28 mouse cellular contexts compared by ENCODE assay signal in genomic region chr9:71640361-71640927, GRCm38 (mm10). TPM values are rescaled to one million over a fixed set of nuclear protein-coding genes. Genes with fewer than 3 reads are reported as not detected.
DNase-seq lines count a peak whose midpoint lies in the region; ATAC-seq and TF ChIP-seq lines count a peak whose summit lies in the region.
"Had no signal": no experiment of that assay in that cellular context is flagged by ENCODE, and none has a peak within 500 bp of the region (broad histone marks: within the 10 kb centered on the region; RNA-seq: fewer than 3 reads in every experiment).

No protein-coding gene starts in this region.

- no peak for DNase-seq in heart, postnatal 36 days
- peak; percentile 73 for DNase-seq in kidney, adult 2 months
- DNase-seq in Patski (ENCODE audit: low read depth, low spot score), result peak; percentile 93
- DNase-seq in kidney, postnatal 0 days (ENCODE audit: low spot score), result no peak
- no peak for DNase-seq in lung, adult 2 months
- DNase-seq: adrenal gland, adult 2 months; cerebellum, adult 2 months; cerebellum, postnatal 14 days; gastrocnemius, postnatal 25 days; heart, adult 2 months; heart, postnatal 4 days; layer of hippocampus, postnatal 36 days; left cerebral cortex, postnatal 4 days; liver, embryonic 13.5 days; lung, adult 18-20 months; lung, postnatal 10 days had no signal

- H3K4me3 ChIP-seq in heart, embryonic 12.5 days, result no peak overlapping the region
- H3K4me3 ChIP-seq in kidney, adult 2 months (ENCODE audit: insufficient read depth, low read depth, low read length), result no peak overlapping the region
- no peak overlapping the region for H3K4me3 ChIP-seq in kidney, embryonic 14.5 days (ENCODE audit: low read length)
- H3K4me3 ChIP-seq in kidney, postnatal 0 days (replicated peaks; ENCODE audit: low read depth, low read length), result no peak overlapping the region
- H3K4me3 ChIP-seq in lung, adult 2 months (replicated peaks; ENCODE audit: extremely low read depth, low read depth, low read length), result no peak overlapping the region
- H3K4me3 ChIP-seq: embryonic facial prominence, embryonic 10.5 days; embryonic facial prominence, embryonic 15.5 days; heart, adult 2 months; hindbrain, embryonic 13.5 days; liver, embryonic 13.5 days; midbrain, embryonic 13.5 days; neural tube, embryonic 13.5 days had no signal

- peak overlapping the region; percentile 22; the same call in 1 of the 2 replicates for H3K27ac ChIP-seq in heart, embryonic 12.5 days (ENCODE audit: poor library complexity, severe bottlenecking)
- peak overlapping the region; percentile 86 for H3K27ac ChIP-seq in kidney, adult 2 months (ENCODE audit: insufficient read depth, low read depth, low read length)
- no peak overlapping the region for H3K27ac ChIP-seq in kidney, embryonic 14.5 days (ENCODE audit: low read depth, low read length)
- peak overlapping the region; percentile 76 for H3K27ac ChIP-seq in kidney, postnatal 0 days
- H3K27ac ChIP-seq: embryonic facial prominence, embryonic 10.5 days; embryonic facial prominence, embryonic 15.5 days; heart, adult 2 months; hindbrain, embryonic 13.5 days; liver, embryonic 13.5 days; macrophage; midbrain, embryonic 13.5 days; neural tube, embryonic 13.5 days had no signal

- no peak overlapping the region for H3K9ac ChIP-seq in heart, embryonic 12.5 days
- H3K9ac ChIP-seq in kidney, embryonic 14.5 days (ENCODE audit: low read depth, low read length), result no peak overlapping the region
- no peak overlapping the region for H3K9ac ChIP-seq in kidney, postnatal 0 days (ENCODE audit: low read depth, low read length)
- H3K9ac ChIP-seq: embryonic facial prominence, embryonic 15.5 days; hindbrain, embryonic 13.5 days; liver, embryonic 13.5 days; midbrain, embryonic 13.5 days; neural tube, embryonic 13.5 days had no signal

- no peaks in the 10 kb centered on the region; the same call in 1 of the 2 replicates for H3K9me3 ChIP-seq in heart, embryonic 12.5 days (replicated peaks)
- peaks cover 3% of the 10 kb centered on the region; the same call in 1 of the 2 replicates for H3K9me3 ChIP-seq in kidney, embryonic 14.5 days (ENCODE audit: control insufficient read depth, low read length)
- H3K9me3 ChIP-seq in kidney, postnatal 0 days (replicated peaks; ENCODE audit: low read length), result no peaks in the 10 kb centered on the region
- H3K9me3 ChIP-seq: embryonic facial prominence, embryonic 10.5 days; hindbrain, embryonic 13.5 days; liver, embryonic 13.5 days; midbrain, embryonic 13.5 days; neural tube, embryonic 13.5 days had no signal

- no peaks in the 10 kb centered on the region for H3K27me3 ChIP-seq in heart, embryonic 12.5 days (replicated peaks)
- H3K27me3 ChIP-seq in kidney, adult 2 months (replicated peaks; ENCODE audit: control insufficient read depth, insufficient read depth, low read length), result no peaks in the 10 kb centered on the region
- H3K27me3 ChIP-seq in kidney, embryonic 14.5 days (ENCODE audit: control insufficient read depth, insufficient read depth, low read length), result no peaks in the 10 kb centered on the region
- H3K27me3 ChIP-seq in Patski, result no peaks in the 10 kb centered on the region
- H3K27me3 ChIP-seq in kidney, postnatal 0 days (ENCODE audit: insufficient read depth, low read length), result no peaks in the 10 kb centered on the region
- H3K27me3 ChIP-seq: embryonic facial prominence, embryonic 15.5 days; hindbrain, embryonic 13.5 days; liver, embryonic 13.5 days; midbrain, embryonic 13.5 days; neural tube, embryonic 13.5 days had no signal

- in situ Hi-C loops in Patski (cut with MboI; ENCODE audit: low pct_unique_long_range_greater_than_20kb), result loop anchor here (5.0 to 10.0 kb wide), 3 partner anchors 167 to 774 kb away; no protein-coding TSS in a partner anchor

- no peak for TF ChIP-seq CTCF in kidney, adult 2 months (conservative IDR thresholded peaks at IDR 0.05; ENCODE audit: insufficient read depth, insufficient read length, low read depth, low read length)
- no peak for TF ChIP-seq CTCF in Patski (IDR thresholded peaks at IDR 0.05)
- no peak for TF ChIP-seq CTCF in kidney, postnatal 0 days (IDR thresholded peaks at IDR 0.05; ENCODE audit: low read depth)
- TF ChIP-seq CTCF in lung, adult 2 months (IDR thresholded peaks at IDR 0.05; ENCODE audit: insufficient read depth, low read length), result no peak

- peaks cover 22% of the 10 kb centered on the region for H3K4me1 ChIP-seq in heart, embryonic 12.5 days (replicated peaks)
- H3K4me1 ChIP-seq in kidney, adult 2 months (ENCODE audit: control insufficient read depth, insufficient read depth, low read length), result peaks cover 34% of the 10 kb centered on the region
- H3K4me1 ChIP-seq in kidney, embryonic 14.5 days (ENCODE audit: control insufficient read depth, insufficient read depth, low read length), result no peaks in the 10 kb centered on the region
- H3K4me1 ChIP-seq in kidney, postnatal 0 days (replicated peaks; ENCODE audit: insufficient read depth, low read length), result no peaks in the 10 kb centered on the region
- H3K4me1 ChIP-seq in lung, adult 2 months (ENCODE audit: control insufficient read depth, insufficient read depth, low read length), result no peaks in the 10 kb centered on the region
- H3K4me1 ChIP-seq: embryonic facial prominence, embryonic 15.5 days; liver, embryonic 13.5 days had no signal

- ATAC-seq in heart, embryonic 12.5 days (ENCODE audit: insufficient number of reproducible peaks, low FRiP score), result no peak
- no peak for ATAC-seq in kidney, embryonic 14.5 days (ENCODE audit: low FRiP score, low TSS enrichment)
- ATAC-seq in Patski, result peak; percentile 81
- no peak for ATAC-seq in kidney, postnatal 0 days (replicated peaks; ENCODE audit: low FRiP score, low read depth)
- ATAC-seq: forebrain, embryonic 14.5 days; intestine, embryonic 16.5 days; midbrain, embryonic 13.5 days had no signal

- CTCF ChIA-PET in Patski (lab: Charles Lee), result interaction anchor here (1.3 to 3.5 kb wide), 3 partner anchors 10 to 165 kb away, joined by 3 to 18 read pairs (median 7); no protein-coding TSS in a partner anchor

- intact Hi-C loops in heart, postnatal 36 days (cut with DNase I), result loop anchor here (10.0 kb wide), 1 partner anchor 554 kb away; no protein-coding TSS in a partner anchor

- 73% methylated on average over 4 of the region's 4 CpGs for whole genome bisulfite sequencing in heart, embryonic 12.5 days
- 54% methylated on average over 4 of the region's 4 CpGs for WGBS in kidney, adult 2 months
- WGBS in kidney, embryonic 14.5 days, result 74% methylated on average over 4 of the region's 4 CpGs
- WGBS in kidney, postnatal 0 days, result 56% methylated on average over 4 of the region's 4 CpGs
- WGBS in lung, adult 2 months, result 85% methylated on average over 4 of the region's 4 CpGs

- peaks cover 82% of the 10 kb centered on the region for H3K36me3 ChIP-seq in heart, embryonic 12.5 days
- H3K36me3 ChIP-seq in kidney, adult 2 months (ENCODE audit: control insufficient read depth, insufficient read depth, low read length), result peaks cover 12% of the 10 kb centered on the region
- peaks cover 8% of the 10 kb centered on the region; the same call in 1 of the 2 replicates for H3K36me3 ChIP-seq in kidney, embryonic 14.5 days (ENCODE audit: control insufficient read depth, insufficient read depth, low read length)
- no peaks in the 10 kb centered on the region; the same call in 1 of the 2 replicates for H3K36me3 ChIP-seq in kidney, postnatal 0 days (ENCODE audit: insufficient read depth, low read length)
- H3K36me3 ChIP-seq: hindbrain, embryonic 13.5 days; midbrain, embryonic 13.5 days; neural tube, embryonic 13.5 days had no signal

- POLR2A ChIA-PET in Patski (lab: Charles Lee), result interaction anchor here (1.1 kb wide), 1 partner anchor 15 kb away, joined by 4 read pairs; no protein-coding TSS in a partner anchor

- TF ChIP-seq POLR2A in kidney, adult 2 months (IDR thresholded peaks at IDR 0.05; ENCODE audit: low read depth, low read length), result no peak
- TF ChIP-seq POLR2A in lung, adult 2 months (IDR thresholded peaks at IDR 0.05; ENCODE audit: borderline replicate concordance, extremely low read depth, low read depth, low read length), result no peak

- no peak overlapping the region for H3K4me2 ChIP-seq in heart, embryonic 12.5 days
- H3K4me2 ChIP-seq in kidney, embryonic 14.5 days (replicated peaks; ENCODE audit: low read depth, low read length), result no peak overlapping the region
- H3K4me2 ChIP-seq in kidney, postnatal 0 days (ENCODE audit: low read length), result no peak overlapping the region
- H3K4me2 ChIP-seq: embryonic facial prominence, embryonic 15.5 days; hindbrain, embryonic 13.5 days; liver, embryonic 13.5 days; midbrain, embryonic 13.5 days; neural tube, embryonic 13.5 days had no signal

RNA-seq across cellular contexts. Expression of gene Myzap, which starts 48.3 kb away (rescaled TPM):
- polyA plus RNA-seq in heart, embryonic 12.5 days (2016; fragmentation: Nextera tagmentation; extraction: Ambion mirVana), result 64.7 and 65.3 TPM in 2 replicates
- 100 to 1,000 TPM; 401 to 451 TPM for total RNA-seq in heart, postnatal 36 days (2021)
- polyA plus RNA-seq in kidney, adult 2 months (2012; rRNA removed), result 3.6 and 4.1 TPM in 2 replicates
- 18.6 and 18.7 TPM in 2 replicates for polyA plus RNA-seq in kidney, embryonic 14.5 days (2014; fragmentation: Nextera tagmentation; extraction: Ambion mirVana)
- polyA plus RNA-seq in Patski (2021), result 0.71 TPM
- 14.8 and 16.9 TPM in 2 replicates for polyA plus RNA-seq in kidney, postnatal 0 days (2015; fragmentation: Nextera tagmentation; extraction: Ambion mirVana)
- polyA plus RNA-seq in lung, adult 2 months (2012; rRNA removed), result 67.7 and 79.6 TPM in 2 replicates
- total RNA-seq: megakaryocyte-erythroid progenitor cell, adult 5-6 weeks; MEL had no signal
- polyA plus RNA-seq: macrophage had no signal

Comparison
In these comparisons a context has a peak if more than half of its experiments do, and no peak if none do; other contexts are left out.
1. DNase-seq: peak in kidney, adult 2 months (single experiment) and Patski (single experiment); none in heart, postnatal 36 days (0 of 2), kidney, postnatal 0 days (single experiment) and lung, adult 2 months (single experiment).